Mouse (Mus musculus) thymus, postnatal 25 days (tissue): ENCODE data around the gene Olfr912.

Experiments used
- DNase-seq: peaks from one replicate; pipeline ENCODE4 v3.0.0; 2022

The Olfr912 gene

GRCm38 (mm10) chr9:38579878-38580277, at the start of gene Olfr912:
Gene Olfr912, plus strand, starts transcription at chr9:38580178.
- no peak for DNase-seq

GRCm38 (mm10) chr9:38537549-38537948, 42.4 kb upstream of the Olfr912 start, which contains the start of gene Olfr910:
Gene Olfr910, plus strand, starts transcription at chr9:38537849.
- DNase-seq = no peak

DNA sequence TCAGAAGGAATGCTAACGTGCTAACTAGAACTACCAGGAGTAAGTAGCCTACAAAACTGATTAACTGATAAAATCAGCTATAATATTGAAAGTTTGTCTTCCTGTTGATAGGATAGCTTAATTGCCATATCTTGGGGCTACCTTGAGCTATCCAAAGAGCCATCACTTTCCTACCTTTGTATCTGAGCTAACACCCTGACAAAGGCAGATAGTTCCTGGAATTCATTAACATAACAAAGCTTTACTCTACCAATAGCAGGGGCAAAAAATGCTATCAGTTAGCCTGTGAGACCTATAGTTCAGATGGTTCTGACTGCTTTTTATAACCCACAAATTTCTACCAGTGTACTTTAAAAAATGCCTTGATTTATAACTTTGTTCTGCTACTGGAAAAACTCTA, 11.1 kb downstream of the Olfr912 start:
- DNase-seq = no peak

GRCm38 (mm10) chr9:38592459-38592858, 12.5 kb downstream of the Olfr912 start, which contains the start of gene Olfr913:
Gene Olfr913, plus strand, starts transcription at chr9:38592759.
- no peak for DNase-seq

- DNase-seq = no peak
Measured at GRCm38 (mm10) chr9:38604802-38605201, 24.8 kb downstream of the Olfr912 start, which contains the start of gene Olfr914. Gene Olfr914, plus strand, starts transcription at chr9:38605102.

DNA sequence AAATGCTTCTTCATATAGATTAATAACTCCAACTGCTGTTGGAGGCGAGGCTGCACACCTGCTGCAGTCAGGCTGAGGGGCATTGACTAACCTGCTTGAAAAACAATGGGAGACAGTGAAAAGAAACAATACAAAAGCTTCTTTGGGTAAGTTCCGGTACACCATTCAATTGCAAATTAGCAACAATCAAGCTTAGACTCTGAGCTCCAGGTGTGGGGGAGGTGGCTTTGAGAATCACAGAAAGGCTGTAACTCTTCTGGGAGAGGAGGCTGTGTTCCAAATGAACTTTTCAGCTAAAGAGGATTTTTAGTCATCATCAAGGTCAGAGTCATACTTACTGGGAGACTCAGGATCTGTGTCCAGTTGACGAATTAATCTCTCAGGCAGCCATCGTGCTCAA, 52.4 kb downstream of the Olfr912 start:
- DNase-seq = no peak
